Mouse (Mus musculus): ENCODE measurements around the gene Pkdrej. TPM values are rescaled to one million over a fixed set of nuclear protein-coding genes. Genes with fewer than 3 reads are reported as not detected.

The Pkdrej gene
- polyA plus RNA-seq, 1 experiment from 2014 or later, result 0.21 TPM

- H3K4me3 ChIP-seq (ENCODE audit: low read depth, low read length), result no peak overlapping the region
- H3K4me1 ChIP-seq (ENCODE audit: control insufficient read depth, insufficient read depth, low read length), result peaks cover 6% of the 10 kb centered on the region
- no peak overlapping the region for H3K9ac ChIP-seq (ENCODE audit: low read length)
- no peak overlapping the region for H3K4me2 ChIP-seq (ENCODE audit: low read depth, severe bottlenecking)
- H3K27ac ChIP-seq (replicated peaks; ENCODE audit: low read depth, low read length), result no peak overlapping the region
- no peak for ATAC-seq (ENCODE audit: insufficient number of reproducible peaks, low FRiP score, low TSS enrichment, low read depth)
- H3K36me3 ChIP-seq (ENCODE audit: control insufficient read depth, insufficient read depth, low read length), result no peaks in the 10 kb centered on the region
- no peaks in the 10 kb centered on the region for H3K27me3 ChIP-seq (ENCODE audit: control insufficient read depth, insufficient read depth, low read length)
- H3K9me3 ChIP-seq (ENCODE audit: control insufficient read depth, low read length), result no peaks in the 10 kb centered on the region
- DNase-seq (ENCODE audit: low spot score), result no peak
- WGBS, result 83% methylated on average over 4 of the region's 4 CpGs
These were observed 14.1 kb downstream of the Pkdrej start for GRCm38 (mm10) chr15:85807404-85807803.

- Histone ChIP-seq H3K27me3 (ENCODE audit: control insufficient read depth, insufficient read depth, low read length) (no peaks in the 10 kb centered on the region), H3K4me2 (ENCODE audit: low read depth, severe bottlenecking) (no peak overlapping the region), H3K4me1 (ENCODE audit: control insufficient read depth, insufficient read depth, low read length) (peaks cover 6% of the 10 kb centered on the region), H3K9me3 (ENCODE audit: control insufficient read depth, low read length) (no peaks in the 10 kb centered on the region), H3K4me3 (ENCODE audit: low read depth, low read length) (no peak overlapping the region), H3K27ac (replicated peaks; ENCODE audit: low read depth, low read length) (no peak overlapping the region), H3K9ac (ENCODE audit: low read length) (no peak overlapping the region), H3K36me3 (ENCODE audit: control insufficient read depth, insufficient read depth, low read length) (no peaks in the 10 kb centered on the region)
- WGBS, result 84% methylated on average over 4 of the region's 4 CpGs
- DNase-seq (ENCODE audit: low spot score), result no peak
- ATAC-seq (ENCODE audit: insufficient number of reproducible peaks, low FRiP score, low TSS enrichment, low read depth), result no peak
These were observed 14.6 kb downstream of the Pkdrej start for GRCm38 (mm10) chr15:85806886-85807285.

GRCm38 (mm10) chr15:85802931-85803330 is 18.6 kb downstream of the Pkdrej start:
- H3K27me3 ChIP-seq (ENCODE audit: control insufficient read depth, insufficient read depth, low read length), result no peaks in the 10 kb centered on the region
- H3K4me2 ChIP-seq (ENCODE audit: low read depth, severe bottlenecking), result no peak overlapping the region
- H3K9me3 ChIP-seq (ENCODE audit: control insufficient read depth, low read length), result no peaks in the 10 kb centered on the region
- WGBS, result 84% methylated on average over 2 of the region's 2 CpGs
- no peak overlapping the region for H3K4me3 ChIP-seq (ENCODE audit: low read depth, low read length)
- no peaks in the 10 kb centered on the region for H3K36me3 ChIP-seq (ENCODE audit: control insufficient read depth, insufficient read depth, low read length)
- no peak for ATAC-seq (ENCODE audit: insufficient number of reproducible peaks, low FRiP score, low TSS enrichment, low read depth)
- H3K27ac ChIP-seq (replicated peaks; ENCODE audit: low read depth, low read length), result no peak overlapping the region
- no peak overlapping the region for H3K9ac ChIP-seq (ENCODE audit: low read length)
- DNase-seq (ENCODE audit: low spot score), result no peak
- H3K4me1 ChIP-seq (ENCODE audit: control insufficient read depth, insufficient read depth, low read length), result no peaks in the 10 kb centered on the region

- Histone ChIP-seq H3K27me3 (ENCODE audit: control insufficient read depth, insufficient read depth, low read length) (no peaks in the 10 kb centered on the region), H3K9me3 (ENCODE audit: control insufficient read depth, low read length) (no peaks in the 10 kb centered on the region), H3K4me1 (ENCODE audit: control insufficient read depth, insufficient read depth, low read length) (no peaks in the 10 kb centered on the region), H3K27ac (replicated peaks; ENCODE audit: low read depth, low read length) (no peak overlapping the region), H3K36me3 (ENCODE audit: control insufficient read depth, insufficient read depth, low read length) (no peaks in the 10 kb centered on the region), H3K9ac (ENCODE audit: low read length) (no peak overlapping the region), H3K4me3 (ENCODE audit: low read depth, low read length) (no peak overlapping the region), H3K4me2 (ENCODE audit: low read depth, severe bottlenecking) (no peak overlapping the region)
- 97% methylated on average over 8 of the region's 8 CpGs for WGBS
- ATAC-seq (ENCODE audit: insufficient number of reproducible peaks, low FRiP score, low TSS enrichment, low read depth) (no peak), DNase-seq (ENCODE audit: low spot score) (no peak)
These were observed 22.9 kb downstream of the Pkdrej start for GRCm38 (mm10) chr15:85798676-85799075.

GRCm38 (mm10) chr15:85795516-85795915 is 26.0 kb downstream of the Pkdrej start:
- Histone ChIP-seq H3K9ac (ENCODE audit: low read length) (no peak overlapping the region), H3K27ac (replicated peaks; ENCODE audit: low read depth, low read length) (no peak overlapping the region), H3K4me3 (ENCODE audit: low read depth, low read length) (no peak overlapping the region), H3K9me3 (ENCODE audit: control insufficient read depth, low read length) (no peaks in the 10 kb centered on the region), H3K4me2 (ENCODE audit: low read depth, severe bottlenecking) (no peak overlapping the region), H3K36me3 (ENCODE audit: control insufficient read depth, insufficient read depth, low read length) (no peaks in the 10 kb centered on the region), H3K27me3 (ENCODE audit: control insufficient read depth, insufficient read depth, low read length) (no peaks in the 10 kb centered on the region), H3K4me1 (ENCODE audit: control insufficient read depth, insufficient read depth, low read length) (no peaks in the 10 kb centered on the region)
- no peak for DNase-seq (ENCODE audit: low spot score)
- no peak for ATAC-seq (ENCODE audit: insufficient number of reproducible peaks, low FRiP score, low TSS enrichment, low read depth)
- 82% methylated on average over 6 of the region's 6 CpGs for WGBS

GRCm38 (mm10) chr15:85792819-85793218 is 28.7 kb downstream of the Pkdrej start:
- DNase-seq (ENCODE audit: low spot score), result no peak
- no peak overlapping the region for H3K4me2 ChIP-seq (ENCODE audit: low read depth, severe bottlenecking)
- no peak overlapping the region for H3K27ac ChIP-seq (replicated peaks; ENCODE audit: low read depth, low read length)
- H3K4me1 ChIP-seq (ENCODE audit: control insufficient read depth, insufficient read depth, low read length), result no peaks in the 10 kb centered on the region
- no peak for ATAC-seq (ENCODE audit: insufficient number of reproducible peaks, low FRiP score, low TSS enrichment, low read depth)
- H3K9ac ChIP-seq (ENCODE audit: low read length), result no peak overlapping the region
- 78% methylated on average over 1 of the region's 1 CpGs for WGBS
- no peaks in the 10 kb centered on the region for H3K27me3 ChIP-seq (ENCODE audit: control insufficient read depth, insufficient read depth, low read length)
- H3K36me3 ChIP-seq (ENCODE audit: control insufficient read depth, insufficient read depth, low read length), result no peaks in the 10 kb centered on the region
- no peaks in the 10 kb centered on the region for H3K9me3 ChIP-seq (ENCODE audit: control insufficient read depth, low read length)
- H3K4me3 ChIP-seq (ENCODE audit: low read depth, low read length), result no peak overlapping the region

GRCm38 (mm10) chr15:85791449-85791848 is 30.1 kb downstream of the Pkdrej start:
- Histone ChIP-seq H3K9ac (ENCODE audit: low read length) (no peak overlapping the region), H3K9me3 (ENCODE audit: control insufficient read depth, low read length) (no peaks in the 10 kb centered on the region), H3K36me3 (ENCODE audit: control insufficient read depth, insufficient read depth, low read length) (no peaks in the 10 kb centered on the region), H3K4me3 (ENCODE audit: low read depth, low read length) (no peak overlapping the region), H3K27me3 (ENCODE audit: control insufficient read depth, insufficient read depth, low read length) (no peaks in the 10 kb centered on the region), H3K4me1 (ENCODE audit: control insufficient read depth, insufficient read depth, low read length) (no peaks in the 10 kb centered on the region), H3K4me2 (ENCODE audit: low read depth, severe bottlenecking) (no peak overlapping the region), H3K27ac (replicated peaks; ENCODE audit: low read depth, low read length) (no peak overlapping the region)
- ATAC-seq (ENCODE audit: insufficient number of reproducible peaks, low FRiP score, low TSS enrichment, low read depth) (no peak), DNase-seq (ENCODE audit: low spot score) (no peak)
- 93% methylated on average over 4 of the region's 4 CpGs for WGBS

GRCm38 (mm10) chr15:85788633-85789032 is 32.9 kb downstream of the Pkdrej start:
- no peak overlapping the region for H3K4me2 ChIP-seq (ENCODE audit: low read depth, severe bottlenecking)
- H3K4me1 ChIP-seq (ENCODE audit: control insufficient read depth, insufficient read depth, low read length), result no peaks in the 10 kb centered on the region
- no peaks in the 10 kb centered on the region for H3K36me3 ChIP-seq (ENCODE audit: control insufficient read depth, insufficient read depth, low read length)
- no peaks in the 10 kb centered on the region for H3K27me3 ChIP-seq (ENCODE audit: control insufficient read depth, insufficient read depth, low read length)
- WGBS, result 76% methylated on average over 16 of the region's 16 CpGs
- ATAC-seq (ENCODE audit: insufficient number of reproducible peaks, low FRiP score, low TSS enrichment, low read depth) (no peak), DNase-seq (ENCODE audit: low spot score) (no peak)
- no peaks in the 10 kb centered on the region for H3K9me3 ChIP-seq (ENCODE audit: control insufficient read depth, low read length)
- H3K9ac ChIP-seq (ENCODE audit: low read length), result no peak overlapping the region
- no peak overlapping the region for H3K27ac ChIP-seq (replicated peaks; ENCODE audit: low read depth, low read length)
- no peak overlapping the region for H3K4me3 ChIP-seq (ENCODE audit: low read depth, low read length)

- ATAC-seq (ENCODE audit: insufficient number of reproducible peaks, low FRiP score, low TSS enrichment, low read depth) (no peak), DNase-seq (ENCODE audit: low spot score) (no peak)
- H3K9ac ChIP-seq (ENCODE audit: low read length), result no peak overlapping the region
- H3K9me3 ChIP-seq (ENCODE audit: control insufficient read depth, low read length), result no peaks in the 10 kb centered on the region
- no peaks in the 10 kb centered on the region for H3K27me3 ChIP-seq (ENCODE audit: control insufficient read depth, insufficient read depth, low read length)
- H3K4me1 ChIP-seq (ENCODE audit: control insufficient read depth, insufficient read depth, low read length), result no peaks in the 10 kb centered on the region
- H3K36me3 ChIP-seq (ENCODE audit: control insufficient read depth, insufficient read depth, low read length), result no peaks in the 10 kb centered on the region
- H3K27ac ChIP-seq (replicated peaks; ENCODE audit: low read depth, low read length), result no peak overlapping the region
- no peak overlapping the region for H3K4me2 ChIP-seq (ENCODE audit: low read depth, severe bottlenecking)
- 89% methylated on average over 4 of the region's 4 CpGs for WGBS
- H3K4me3 ChIP-seq (ENCODE audit: low read depth, low read length), result no peak overlapping the region
These were observed 33.5 kb downstream of the Pkdrej start for GRCm38 (mm10) chr15:85788051-85788450.
